Mouse (Mus musculus) layer of hippocampus, postnatal 10 days (tissue): Measurements from ENCODE around the gene Otulin. TPM values are rescaled to one million over a fixed set of nuclear protein-coding genes. Genes with fewer than 3 reads are reported as not detected.

Experiments used
- DNase-seq, 2 experiments: peaks; one replicate each; pipeline ENCODE4 v3.0.0; 2021; ENCODE audit warnings: low spot score in 2 of 2
- total RNA-seq, 2 experiments: library from RNA; stranded (reverse); gene quantifications; 2 replicates each; pipeline ENCODE4 v1.2.3; 2021

Gene Otulin
- total RNA-seq, 2 experiments from 2014 or later, result 24.7 to 28.7 TPM

GRCm38 (mm10) chr15:27582428-27582827 is 48.1 kb downstream of the Otulin start:
- no peak for DNase-seq

GRCm38 (mm10) chr15:27581640-27582039 is 48.9 kb downstream of the Otulin start:
- no peak for DNase-seq

- no peak for DNase-seq
Measured at GRCm38 (mm10) chr15:27580771-27581170, 49.7 kb downstream of the Otulin start.

GRCm38 (mm10) chr15:27579853-27580252 is 50.6 kb downstream of the Otulin start:
- DNase-seq, result no peak

DNA sequence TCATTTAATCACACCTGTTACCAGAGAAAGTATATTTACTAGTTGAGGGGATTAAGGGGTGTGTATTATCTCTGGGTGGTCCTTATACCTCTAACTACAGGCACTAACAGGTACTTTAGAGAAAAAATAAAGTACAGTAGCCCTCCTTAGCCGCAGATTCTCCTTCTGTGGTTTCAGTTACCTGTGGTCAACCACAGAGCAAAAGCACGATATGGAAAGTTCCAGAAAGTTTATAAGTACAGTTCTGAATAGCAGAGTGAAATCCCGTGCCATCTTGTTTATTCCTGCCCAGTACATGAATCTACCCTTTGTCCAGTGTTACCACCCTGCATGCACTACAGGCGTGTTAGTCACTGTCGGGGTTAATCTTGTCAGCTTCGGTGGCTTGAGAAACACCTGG is 51.6 kb downstream of the Otulin start:
- DNase-seq, result no peak

GRCm38 (mm10) chr15:27577915-27578780 is 52.3 kb downstream of the Otulin start:
- DNase-seq, result no peak

DNA sequence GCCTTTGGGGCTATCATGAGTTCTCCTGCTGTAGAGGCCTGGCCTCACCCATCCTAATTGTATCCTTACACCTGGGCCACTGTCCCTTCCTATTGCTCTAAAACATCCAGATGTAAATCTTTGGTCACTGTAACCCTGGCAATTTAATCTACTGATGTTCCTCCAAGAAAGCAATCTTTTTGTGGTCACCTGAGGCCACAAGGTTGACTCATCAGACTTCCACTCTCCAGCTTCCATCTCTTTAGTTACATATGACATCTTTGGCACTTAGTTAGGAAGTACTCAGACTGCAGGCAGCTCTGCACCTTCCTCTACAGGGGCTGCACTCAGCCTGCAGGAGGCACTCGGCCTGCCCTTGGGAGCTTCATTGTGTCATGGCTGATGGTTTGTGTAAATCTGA is 53.6 kb downstream of the Otulin start:
- DNase-seq, result no peak

- no peak for DNase-seq
Measured at GRCm38 (mm10) chr15:27575932-27576331, 54.6 kb downstream of the Otulin start.

GRCm38 (mm10) chr15:27574992-27575781 is 55.3 kb downstream of the Otulin start:
- DNase-seq, result peak; percentile 58 to 68

DNA sequence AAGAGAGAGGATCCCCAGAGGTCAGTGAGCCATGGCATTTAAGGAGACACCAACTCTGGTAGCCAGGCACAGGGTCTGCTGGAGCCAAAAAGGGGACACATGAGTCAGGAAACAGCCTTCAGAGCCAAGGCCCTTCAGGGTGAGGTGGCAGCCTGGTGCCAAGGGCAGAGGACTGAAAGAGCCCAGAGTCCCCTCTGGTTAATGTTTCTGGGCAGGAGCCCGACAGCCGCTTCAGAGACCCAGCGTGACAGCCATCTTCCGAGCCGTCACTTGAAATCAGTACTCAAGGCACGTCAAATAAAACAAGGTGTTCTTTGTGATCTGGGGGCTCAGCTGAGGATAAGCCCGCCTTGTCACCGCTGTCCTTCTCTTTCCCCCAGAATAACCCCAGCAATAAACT is 59.3 kb downstream of the Otulin start:
- DNase-seq, result peak in 1 of 2 experiments; percentile 50

GRCm38 (mm10) chr15:27570385-27570784 is 60.1 kb downstream of the Otulin start:
- DNase-seq, result no peak

GRCm38 (mm10) chr15:27569924-27570323 is 60.6 kb downstream of the Otulin start:
- no peak for DNase-seq

- DNase-seq, result no peak
Measured at GRCm38 (mm10) chr15:27568371-27568770, 62.1 kb downstream of the Otulin start.

DNA sequence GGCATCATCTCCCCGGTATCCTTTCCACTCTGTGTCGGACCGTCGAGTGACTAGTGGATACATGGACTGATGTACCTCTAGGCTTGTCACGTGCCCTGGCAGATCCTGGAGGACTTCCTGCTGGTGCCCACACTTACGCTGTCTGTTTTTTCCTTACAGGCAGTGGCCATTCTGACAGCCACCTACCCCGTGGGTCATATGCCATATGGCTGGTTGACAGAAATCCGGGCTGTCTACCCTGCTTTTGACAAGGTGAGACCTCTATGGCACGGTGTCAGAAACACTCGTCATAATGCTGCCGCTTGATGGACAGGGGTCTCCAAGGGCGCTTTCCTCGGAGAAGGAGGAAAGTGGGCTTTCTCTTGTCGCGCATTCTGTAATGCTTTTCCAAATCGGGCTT is 63.1 kb downstream of the Otulin start:
- DNase-seq, result no peak

DNA sequence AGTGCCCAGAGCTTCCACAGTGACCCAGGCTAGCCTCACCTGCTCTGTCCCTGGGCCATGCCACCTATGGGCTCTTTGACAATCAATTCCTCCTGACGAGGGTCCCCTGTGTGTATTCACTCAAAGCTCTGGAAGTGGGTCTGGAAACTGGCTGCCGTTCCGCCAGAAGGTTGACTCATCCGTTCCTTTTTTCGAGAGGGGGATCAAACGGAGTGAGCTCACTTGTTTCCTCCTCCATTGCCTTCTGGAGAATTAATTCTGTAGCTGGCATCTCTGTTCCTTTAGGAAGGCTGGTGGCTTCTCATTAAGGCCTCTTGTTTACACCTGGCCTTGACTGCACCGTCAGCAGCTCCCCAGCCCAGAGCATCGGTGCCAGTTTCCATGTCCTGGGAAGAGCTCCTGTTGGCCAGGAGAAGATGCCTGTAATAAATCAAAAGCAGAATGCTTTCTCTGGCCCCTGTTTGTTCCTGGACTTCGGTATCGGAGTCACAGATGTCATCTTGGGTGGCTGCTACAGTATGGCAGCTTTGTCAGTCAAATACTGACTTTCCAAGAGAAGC is 64.8 kb downstream of the Otulin start:
- DNase-seq, result peak in 1 of 2 experiments; percentile 47

DNA sequence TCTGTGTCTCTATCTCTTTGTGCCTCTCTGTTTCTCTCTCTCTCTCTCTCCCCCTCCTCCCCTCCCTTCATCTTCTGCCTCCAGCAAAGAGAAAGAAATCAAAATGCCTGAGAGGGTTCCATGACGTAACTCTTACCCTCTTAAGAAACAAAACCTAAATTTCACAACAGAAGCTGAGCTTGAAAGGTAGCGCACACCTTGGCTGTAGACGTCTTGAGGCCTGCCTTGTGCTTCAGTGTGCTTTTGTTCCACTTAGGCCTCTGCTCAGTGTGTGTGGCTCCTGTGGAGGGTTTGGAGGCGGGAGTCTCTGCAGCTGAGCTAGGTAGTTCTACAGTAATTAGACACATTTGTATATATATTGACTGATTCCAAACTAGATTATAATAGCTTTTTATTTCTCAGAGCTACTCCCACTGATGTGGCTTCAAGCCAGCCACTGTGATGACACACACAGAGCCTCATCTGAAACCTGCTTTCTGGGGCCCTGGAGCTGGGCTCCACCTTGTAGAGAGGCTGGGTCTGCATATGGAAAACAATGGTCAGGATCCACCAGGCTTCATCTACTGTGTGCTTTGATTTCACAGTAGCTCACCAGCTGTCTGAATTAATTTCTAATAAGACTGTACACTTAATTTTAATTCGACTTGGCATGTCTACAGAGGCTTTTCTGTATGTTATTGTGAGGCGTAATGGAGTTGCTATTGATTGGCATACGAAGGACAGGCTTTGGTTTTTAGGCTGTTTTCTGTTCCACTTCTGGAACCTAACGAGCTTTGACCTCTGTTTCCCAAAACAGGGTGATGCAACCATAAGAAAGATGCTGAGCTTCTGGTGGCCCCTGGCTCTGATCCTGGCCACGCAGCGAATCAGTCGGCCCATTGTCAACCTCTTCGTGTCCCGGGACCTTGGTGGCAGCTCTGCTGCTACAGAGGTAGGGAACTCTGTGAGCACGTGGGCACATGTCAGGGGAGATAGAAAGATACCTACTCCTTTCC is 66.1 kb downstream of the Otulin start:
- DNase-seq, result no peak

DNA sequence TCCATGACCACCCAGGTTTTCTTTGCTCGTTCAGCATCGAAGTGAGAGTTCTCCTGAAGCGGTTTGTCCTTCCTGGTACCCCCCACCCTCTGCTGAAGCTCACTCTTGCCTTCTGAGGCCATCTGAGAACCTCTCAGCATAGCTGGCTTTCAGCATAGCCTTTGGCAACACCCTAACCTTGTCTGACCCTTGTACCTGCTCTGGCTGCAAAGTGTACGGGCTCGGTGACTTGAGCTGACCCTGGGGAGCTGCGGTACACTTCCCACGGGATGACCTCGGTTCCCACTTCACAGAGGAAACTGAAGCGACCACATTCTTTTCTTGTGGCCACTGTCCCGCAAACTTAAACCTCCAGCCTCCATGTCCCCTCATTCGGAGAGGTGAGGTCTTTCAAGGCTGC is 70.2 kb downstream of the Otulin start:
- no peak for DNase-seq

DNA sequence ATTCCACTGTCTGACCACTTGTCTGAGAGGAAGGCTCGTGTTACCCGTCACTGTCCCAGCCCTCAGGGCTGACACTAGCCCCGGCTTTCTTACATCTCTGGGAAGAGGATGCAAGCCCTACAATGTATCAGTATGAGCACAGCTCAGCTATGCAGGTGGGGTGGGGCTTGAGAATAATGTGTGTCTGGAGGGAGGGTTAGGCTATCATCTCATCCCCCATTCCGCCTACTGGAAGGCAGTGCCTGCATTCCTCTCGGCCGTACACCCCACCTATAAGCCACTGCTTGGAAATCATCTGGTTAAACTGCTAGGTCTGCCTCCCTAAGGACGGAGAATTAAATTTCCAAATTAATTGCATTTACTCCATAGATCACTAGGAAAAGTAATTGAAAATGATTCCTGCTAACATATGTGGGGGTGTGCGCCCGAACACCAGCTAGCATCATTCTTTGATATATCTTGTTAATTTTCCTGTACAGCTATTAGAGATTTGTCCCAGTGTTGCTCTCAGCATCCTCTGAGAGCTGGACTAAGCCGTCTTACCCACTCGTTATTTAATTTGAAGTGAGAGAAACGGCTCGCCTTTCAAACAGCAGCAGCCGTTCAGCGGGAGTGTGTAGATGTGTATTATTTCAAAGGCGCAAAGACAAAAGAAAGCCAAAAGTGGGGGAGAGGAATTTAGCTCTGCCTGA is 71.9 kb downstream of the Otulin start:
- no peak for DNase-seq

DNA sequence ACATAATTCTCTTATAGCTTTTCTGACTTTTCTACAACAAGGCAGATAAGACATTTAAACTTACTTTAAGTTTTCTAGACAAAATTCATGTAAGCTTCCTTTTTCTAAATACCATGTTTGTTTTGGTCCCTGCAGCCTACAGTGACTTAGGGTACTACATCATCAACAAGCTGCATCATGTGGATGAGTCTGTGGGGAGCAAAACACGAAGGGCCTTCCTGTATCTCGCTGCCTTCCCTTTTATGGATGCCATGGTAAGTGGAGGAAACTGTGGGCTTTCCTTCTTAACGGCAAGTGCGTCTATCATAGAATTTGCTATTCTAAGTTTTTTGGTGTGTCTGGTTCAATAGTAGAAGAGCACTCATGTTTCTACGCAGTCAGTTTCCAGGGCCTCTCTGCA is 76.9 kb downstream of the Otulin start:
- DNase-seq, result no peak

- DNase-seq, result no peak
Measured at GRCm38 (mm10) chr15:27552129-27552700, 78.3 kb downstream of the Otulin start.
